Mouse (Mus musculus): ENCODE data around the gene Bace2. TPM values are rescaled to one million over a fixed set of nuclear protein-coding genes. Genes with fewer than 3 reads are reported as not detected.

Bace2 gene
- polyA plus RNA-seq, 1 experiment from 2014 or later, result 2.1 TPM

GRCm38 (mm10) chr16:97405476-97406012 is 49.0 kb downstream of the Bace2 start:
- H3K9ac ChIP-seq (replicated peaks), result no peak overlapping the region
- no peaks in the 10 kb centered on the region for H3K4me1 ChIP-seq (replicated peaks)
- H3K9me3 ChIP-seq, result no peaks in the 10 kb centered on the region
- H3K27ac ChIP-seq, result no peak overlapping the region
- 95% methylated on average over 5 of the region's 5 CpGs for WGBS
- no peak for ATAC-seq
- no peaks in the 10 kb centered on the region for H3K27me3 ChIP-seq
- no peak overlapping the region for H3K4me3 ChIP-seq (replicated peaks)
- H3K36me3 ChIP-seq, result no peaks in the 10 kb centered on the region
- H3K4me2 ChIP-seq (replicated peaks), result no peak overlapping the region

DNA sequence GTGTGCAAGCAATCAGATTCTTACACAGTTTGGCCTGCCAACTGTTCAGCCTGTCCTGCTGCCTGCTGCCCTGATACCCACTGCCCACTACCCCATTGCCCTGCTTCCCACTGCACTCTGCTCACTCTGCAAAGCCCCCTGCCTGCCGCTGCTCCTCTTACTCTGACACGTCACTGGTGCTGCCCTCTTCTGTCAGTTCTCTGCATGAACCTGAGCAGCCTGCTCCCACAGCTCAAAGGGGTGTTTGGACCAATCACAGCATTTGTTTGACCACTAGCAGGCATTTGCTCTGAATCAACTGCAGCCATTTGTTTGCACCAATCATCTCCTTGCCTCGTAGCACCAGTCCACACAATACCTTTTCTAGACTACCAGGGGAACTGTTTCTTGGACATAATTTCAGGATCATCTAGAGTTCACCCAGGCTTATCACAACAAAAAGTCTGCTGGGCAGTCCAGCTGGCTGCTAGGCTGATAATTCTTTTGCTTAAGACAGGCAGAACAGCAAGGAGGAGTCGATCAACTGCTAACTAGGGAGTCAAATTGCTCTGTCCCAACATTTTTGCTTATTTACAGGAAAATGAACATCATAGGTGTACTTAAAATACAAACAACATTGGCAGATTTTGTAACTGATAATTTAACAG is 61.5 kb downstream of the Bace2 start:
- Histone ChIP-seq H3K4me3 (replicated peaks) (no peak overlapping the region), H3K4me1 (replicated peaks) (no peaks in the 10 kb centered on the region; the same call in 1 of the 2 replicates), H3K27me3 (no peaks in the 10 kb centered on the region), H3K36me3 (no peaks in the 10 kb centered on the region), H3K9me3 (no peaks in the 10 kb centered on the region), H3K4me2 (replicated peaks) (no peak overlapping the region), H3K9ac (replicated peaks) (no peak overlapping the region), H3K27ac (no peak overlapping the region)
- peak; percentile 83 for ATAC-seq
- 17% methylated on average over 4 of the region's 4 CpGs for WGBS

DNA sequence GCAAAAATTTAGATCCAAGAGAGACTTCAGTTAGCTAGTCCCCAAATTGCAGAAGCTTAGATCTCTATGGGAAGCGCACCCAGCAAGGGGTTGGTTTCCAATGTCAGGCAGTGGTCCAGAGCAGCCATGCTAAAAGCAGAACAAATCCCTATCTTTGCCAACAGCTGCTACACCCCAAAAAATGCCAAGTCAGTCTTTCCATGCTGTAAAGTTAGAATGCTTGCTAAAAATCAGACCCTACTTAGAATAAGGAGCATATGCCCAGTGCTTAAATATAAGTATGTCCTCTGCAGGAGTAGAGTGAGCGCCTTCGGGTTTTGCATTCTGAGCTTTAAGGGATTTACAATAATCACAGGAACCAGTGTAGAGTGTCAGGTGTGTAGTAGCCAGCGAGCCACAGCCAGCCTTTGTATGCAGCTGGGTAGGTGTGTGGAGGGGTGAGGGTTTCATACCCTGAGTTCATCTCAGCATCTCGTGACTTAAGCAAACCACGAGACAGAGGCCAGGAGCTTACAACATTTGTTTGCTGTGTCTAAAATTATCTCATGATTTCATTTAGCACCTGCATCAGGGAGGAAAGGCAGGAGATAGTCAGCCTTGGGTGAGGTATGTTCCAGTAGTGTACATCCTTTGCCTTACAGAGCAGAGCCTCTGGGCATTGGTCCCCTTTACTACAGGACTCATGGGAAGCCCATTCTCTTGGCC is 62.4 kb downstream of the Bace2 start:
- 89% methylated on average over 6 of the region's 6 CpGs for WGBS
- H3K27ac ChIP-seq, result no peak overlapping the region
- H3K4me2 ChIP-seq (replicated peaks), result no peak overlapping the region
- H3K4me1 ChIP-seq (replicated peaks), result no peaks in the 10 kb centered on the region; the same call in 1 of the 2 replicates
- no peak for ATAC-seq
- no peak overlapping the region for H3K4me3 ChIP-seq (replicated peaks)
- no peak overlapping the region for H3K9ac ChIP-seq (replicated peaks)
- no peaks in the 10 kb centered on the region for H3K27me3 ChIP-seq
- no peaks in the 10 kb centered on the region for H3K36me3 ChIP-seq
- no peaks in the 10 kb centered on the region for H3K9me3 ChIP-seq

- no peak for ATAC-seq
- Histone ChIP-seq H3K4me1 (replicated peaks) (no peaks in the 10 kb centered on the region; the same call in 1 of the 2 replicates), H3K27ac (no peak overlapping the region), H3K4me2 (replicated peaks) (no peak overlapping the region), H3K9me3 (no peaks in the 10 kb centered on the region), H3K36me3 (no peaks in the 10 kb centered on the region), H3K9ac (replicated peaks) (no peak overlapping the region), H3K27me3 (no peaks in the 10 kb centered on the region), H3K4me3 (replicated peaks) (no peak overlapping the region)
- 89% methylated on average over 6 of the region's 6 CpGs for WGBS
Measured at GRCm38 (mm10) chr16:97421671-97422070, 65.1 kb downstream of the Bace2 start.

DNA sequence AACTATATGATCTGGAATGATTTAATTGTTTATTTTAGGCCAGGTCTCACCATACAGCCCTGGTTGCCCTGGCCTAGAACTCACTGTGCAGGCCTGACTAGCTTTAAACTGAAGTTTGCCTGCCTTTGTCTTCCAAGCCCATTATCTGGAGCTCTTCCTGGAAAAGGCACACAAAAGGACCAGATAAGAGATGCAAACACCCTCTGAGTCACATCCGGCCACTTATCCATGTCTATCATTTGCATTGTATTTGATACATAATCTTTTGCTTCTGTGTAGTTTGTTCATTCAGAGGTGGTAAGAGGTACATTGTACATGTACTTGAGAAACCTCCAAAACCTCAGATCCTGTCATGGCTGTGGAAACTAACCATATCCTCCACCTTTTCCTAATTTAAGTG is 67.1 kb downstream of the Bace2 start:
- Histone ChIP-seq H3K27ac (no peak overlapping the region), H3K4me3 (replicated peaks) (no peak overlapping the region), H3K9me3 (no peaks in the 10 kb centered on the region), H3K4me1 (replicated peaks) (no peaks in the 10 kb centered on the region), H3K9ac (replicated peaks) (no peak overlapping the region), H3K36me3 (no peaks in the 10 kb centered on the region), H3K27me3 (no peaks in the 10 kb centered on the region), H3K4me2 (replicated peaks) (no peak overlapping the region)
- 65% methylated on average over 1 of the region's 1 CpGs for WGBS
- ATAC-seq, result no peak

- ATAC-seq, result no peak
- Histone ChIP-seq H3K36me3 (no peaks in the 10 kb centered on the region), H3K4me2 (replicated peaks) (no peak overlapping the region), H3K9me3 (no peaks in the 10 kb centered on the region), H3K4me3 (replicated peaks) (no peak overlapping the region), H3K27me3 (no peaks in the 10 kb centered on the region), H3K27ac (no peak overlapping the region), H3K9ac (replicated peaks) (no peak overlapping the region), H3K4me1 (replicated peaks) (no peaks in the 10 kb centered on the region)
- 82% methylated on average over 3 of the region's 3 CpGs for WGBS
Measured at GRCm38 (mm10) chr16:97428026-97428425, 71.5 kb downstream of the Bace2 start.

DNA sequence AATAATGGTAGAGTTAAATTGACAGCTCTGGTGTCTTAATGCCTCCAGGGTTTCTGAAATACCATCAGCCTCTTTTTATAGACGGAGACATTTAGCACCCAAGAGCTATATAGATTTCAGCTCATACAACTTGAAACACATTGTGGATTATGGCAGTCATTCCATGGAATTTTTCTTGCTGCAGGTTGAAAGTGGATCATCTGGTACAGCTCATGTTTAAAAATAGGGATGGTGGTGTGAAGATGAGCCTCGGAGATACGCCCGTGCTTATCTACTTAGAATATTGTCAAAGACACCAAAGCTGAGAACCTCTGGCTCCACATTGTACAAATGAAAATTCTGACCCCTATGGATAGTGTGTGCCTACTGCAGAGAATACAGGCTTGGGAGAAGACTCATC is 73.5 kb downstream of the Bace2 start:
- no peak overlapping the region for H3K4me3 ChIP-seq (replicated peaks)
- no peak overlapping the region for H3K27ac ChIP-seq
- no peak overlapping the region for H3K4me2 ChIP-seq (replicated peaks)
- H3K4me1 ChIP-seq (replicated peaks), result no peaks in the 10 kb centered on the region
- 97% methylated on average over 4 of the region's 4 CpGs for WGBS
- no peak for ATAC-seq
- no peaks in the 10 kb centered on the region for H3K27me3 ChIP-seq
- no peaks in the 10 kb centered on the region for H3K9me3 ChIP-seq
- H3K36me3 ChIP-seq, result no peaks in the 10 kb centered on the region
- H3K9ac ChIP-seq (replicated peaks), result no peak overlapping the region

GRCm38 (mm10) chr16:97431328-97431727 is 74.8 kb downstream of the Bace2 start:
- Histone ChIP-seq H3K27ac (no peak overlapping the region), H3K4me2 (replicated peaks) (no peak overlapping the region), H3K9me3 (no peaks in the 10 kb centered on the region), H3K9ac (replicated peaks) (no peak overlapping the region), H3K4me1 (replicated peaks) (no peaks in the 10 kb centered on the region), H3K27me3 (no peaks in the 10 kb centered on the region), H3K4me3 (replicated peaks) (no peak overlapping the region), H3K36me3 (no peaks in the 10 kb centered on the region)
- WGBS, result 86% methylated on average over 4 of the region's 4 CpGs
- no peak for ATAC-seq

GRCm38 (mm10) chr16:97434206-97434605 is 77.7 kb downstream of the Bace2 start:
- H3K27ac ChIP-seq, result no peak overlapping the region
- no peaks in the 10 kb centered on the region for H3K27me3 ChIP-seq
- H3K9ac ChIP-seq (replicated peaks), result no peak overlapping the region
- H3K4me1 ChIP-seq (replicated peaks), result no peaks in the 10 kb centered on the region
- ATAC-seq, result no peak
- no peak overlapping the region for H3K4me2 ChIP-seq (replicated peaks)
- H3K9me3 ChIP-seq, result no peaks in the 10 kb centered on the region
- no peaks in the 10 kb centered on the region for H3K36me3 ChIP-seq
- H3K4me3 ChIP-seq (replicated peaks), result no peak overlapping the region
- WGBS, result 81% methylated on average over 2 of the region's 2 CpGs

DNA sequence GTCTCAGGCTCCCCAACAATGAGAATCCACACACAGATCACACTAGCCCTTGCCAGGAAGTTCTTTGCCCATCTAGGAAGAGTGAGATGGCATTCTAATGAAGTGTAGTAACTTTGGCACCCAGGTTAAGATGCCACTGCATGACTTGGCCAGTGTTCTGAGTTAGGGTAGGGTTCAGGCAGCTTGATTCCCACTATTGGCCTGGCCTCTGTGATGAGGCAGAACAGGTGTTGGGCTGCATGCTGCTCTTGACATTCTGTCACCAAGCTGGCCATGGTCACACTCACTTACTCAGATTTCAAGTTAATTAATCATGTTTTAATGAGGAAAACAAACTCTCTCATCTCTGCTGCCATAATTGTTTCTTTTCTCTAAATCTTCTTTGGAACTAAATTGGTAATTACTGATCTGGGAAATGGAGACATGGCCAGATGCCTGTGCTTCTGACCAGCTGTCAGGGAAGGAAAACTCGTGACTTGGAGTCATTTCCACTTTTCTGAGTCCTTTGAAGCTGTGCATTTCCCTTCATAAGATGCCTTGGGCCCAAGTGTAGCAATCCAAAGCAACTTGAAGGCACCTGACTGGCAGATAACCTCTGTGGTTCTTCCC is 81.0 kb downstream of the Bace2 start:
- Histone ChIP-seq H3K9ac (replicated peaks) (no peak overlapping the region), H3K4me2 (replicated peaks) (no peak overlapping the region), H3K4me3 (replicated peaks) (no peak overlapping the region), H3K36me3 (no peaks in the 10 kb centered on the region), H3K4me1 (replicated peaks) (no peaks in the 10 kb centered on the region), H3K27me3 (no peaks in the 10 kb centered on the region), H3K27ac (no peak overlapping the region), H3K9me3 (no peaks in the 10 kb centered on the region)
- 58% methylated on average over 1 of the region's 1 CpGs for WGBS
- ATAC-seq, result no peak

DNA sequence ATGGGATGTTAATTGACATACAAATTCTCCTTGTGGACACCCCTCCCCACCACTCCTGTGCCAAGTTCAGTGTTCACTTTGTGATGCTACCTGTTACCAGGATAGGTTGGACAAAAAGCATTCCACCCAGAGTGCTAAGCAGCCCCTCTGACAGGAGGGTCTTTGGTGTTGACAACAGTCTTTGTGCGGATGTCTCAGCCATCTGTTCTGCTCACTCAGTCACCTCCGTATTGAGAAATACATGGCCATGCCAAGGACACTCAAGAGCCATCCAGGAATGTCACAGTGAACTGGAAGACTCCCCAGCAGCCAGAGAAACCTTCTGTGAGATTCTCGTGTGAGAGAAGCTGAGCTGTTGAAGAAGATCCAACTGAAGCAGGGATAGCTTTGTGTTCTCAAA is 81.6 kb downstream of the Bace2 start:
- no peak overlapping the region for H3K4me2 ChIP-seq (replicated peaks)
- H3K27me3 ChIP-seq, result no peaks in the 10 kb centered on the region
- H3K4me3 ChIP-seq (replicated peaks), result no peak overlapping the region
- no peak overlapping the region for H3K9ac ChIP-seq (replicated peaks)
- H3K27ac ChIP-seq, result no peak overlapping the region
- H3K36me3 ChIP-seq, result no peaks in the 10 kb centered on the region
- no peaks in the 10 kb centered on the region for H3K4me1 ChIP-seq (replicated peaks)
- ATAC-seq, result no peak
- no peaks in the 10 kb centered on the region for H3K9me3 ChIP-seq
- WGBS, result 75% methylated on average over 3 of the region's 3 CpGs

GRCm38 (mm10) chr16:97441967-97442366 is 85.4 kb downstream of the Bace2 start:
- Histone ChIP-seq H3K4me2 (replicated peaks) (no peak overlapping the region), H3K9ac (replicated peaks) (no peak overlapping the region), H3K9me3 (no peaks in the 10 kb centered on the region), H3K4me1 (replicated peaks) (no peaks in the 10 kb centered on the region), H3K36me3 (no peaks in the 10 kb centered on the region), H3K27ac (no peak overlapping the region), H3K27me3 (no peaks in the 10 kb centered on the region), H3K4me3 (replicated peaks) (no peak overlapping the region)
- WGBS, result 91% methylated on average over 9 of the region's 9 CpGs
- no peak for ATAC-seq

Measured in midbrain, embryonic 13.5 days (tissue).